Mouse (Mus musculus) T-helper 2 cell (primary cell): ENCODE measurements around the gene Nebl.

Experiments used
- in situ Hi-C: fragments of 300-600 bp; cut with MboI, MseI; formaldehyde crosslinking; loops from one replicate; pipeline ENCODE4 v1.15.1; 2025; ENCODE audit warnings: high pct_unique_total_duplicates

Gene Nebl

DNA sequence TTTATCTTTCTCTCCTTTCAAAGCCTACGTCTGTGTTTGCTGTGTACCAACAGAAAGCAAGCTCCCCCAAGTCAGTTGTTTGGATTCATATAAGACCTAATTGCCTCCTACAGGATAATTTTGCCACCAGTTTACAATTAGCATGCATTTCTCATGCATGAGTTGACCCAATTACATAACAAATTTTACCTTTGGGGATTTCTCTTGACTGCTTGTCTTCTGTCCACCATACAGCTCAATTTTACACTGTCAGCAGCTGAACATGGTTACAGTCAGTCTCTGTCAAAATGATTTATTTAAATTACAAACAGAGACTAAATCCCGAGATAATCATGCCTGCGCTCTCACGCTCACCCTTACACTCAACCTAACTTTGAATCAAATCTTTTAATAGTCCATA lies 206.1 kb downstream of the Nebl start:
- in situ Hi-C loops: no loop called here

DNA sequence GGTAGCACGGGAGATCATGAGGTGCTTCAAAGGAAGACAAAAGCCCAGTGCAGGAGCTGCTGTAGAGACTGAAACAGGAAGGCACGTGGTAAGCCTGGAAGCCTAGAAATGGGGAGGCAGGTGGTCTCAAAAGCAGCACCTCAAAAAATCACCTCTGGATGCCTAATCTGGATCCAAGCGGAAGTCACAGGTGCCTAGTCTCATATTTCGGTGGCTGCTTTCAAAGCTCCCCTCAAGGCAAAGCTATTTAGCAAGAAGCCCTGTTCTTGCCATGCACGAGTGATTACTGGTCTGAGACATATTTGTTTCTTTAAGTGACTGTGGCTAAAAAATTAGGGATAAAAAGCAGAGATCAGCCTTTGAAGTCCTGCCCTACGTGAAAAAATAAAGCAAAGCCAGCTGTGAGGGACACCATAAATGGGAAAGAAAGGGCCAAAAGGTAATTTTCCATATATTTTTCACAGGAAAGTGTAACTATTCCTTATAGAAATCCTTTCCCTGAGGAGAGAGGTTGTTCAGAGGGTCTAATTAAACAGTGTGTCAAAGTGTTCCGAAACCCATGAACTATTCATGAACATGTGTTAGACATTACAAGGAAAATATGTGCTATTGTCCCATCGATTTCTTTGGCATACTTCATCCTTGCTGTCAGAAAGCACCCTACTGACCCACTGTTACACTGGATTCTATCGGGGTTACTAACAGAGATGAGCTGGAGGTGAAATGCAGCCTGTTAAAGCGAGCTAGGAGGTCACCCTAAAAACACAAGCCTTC lies 206.9 kb downstream of the Nebl start:
- in situ Hi-C loops: no loop called here

DNA sequence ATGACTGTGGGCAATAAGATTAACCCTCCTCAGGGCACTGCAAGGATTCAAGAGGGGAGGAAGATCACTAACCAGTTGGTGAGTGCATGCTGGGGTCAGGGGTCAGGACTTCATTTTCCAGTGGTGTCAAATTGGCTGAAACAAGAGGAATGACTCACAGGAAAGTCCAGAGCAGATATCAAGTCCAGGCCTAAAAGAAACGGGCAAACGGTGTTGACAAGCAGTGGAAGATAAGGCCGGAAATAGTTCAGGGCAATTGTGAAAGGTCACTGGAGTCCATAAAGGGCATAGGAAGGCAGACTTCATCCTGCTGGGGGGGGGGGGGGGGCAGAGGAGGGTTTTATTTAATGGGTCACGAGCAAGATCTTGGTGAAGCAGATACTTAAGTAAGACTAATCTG lies 207.5 kb downstream of the Nebl start:
- in situ Hi-C loops: no loop called here

DNA sequence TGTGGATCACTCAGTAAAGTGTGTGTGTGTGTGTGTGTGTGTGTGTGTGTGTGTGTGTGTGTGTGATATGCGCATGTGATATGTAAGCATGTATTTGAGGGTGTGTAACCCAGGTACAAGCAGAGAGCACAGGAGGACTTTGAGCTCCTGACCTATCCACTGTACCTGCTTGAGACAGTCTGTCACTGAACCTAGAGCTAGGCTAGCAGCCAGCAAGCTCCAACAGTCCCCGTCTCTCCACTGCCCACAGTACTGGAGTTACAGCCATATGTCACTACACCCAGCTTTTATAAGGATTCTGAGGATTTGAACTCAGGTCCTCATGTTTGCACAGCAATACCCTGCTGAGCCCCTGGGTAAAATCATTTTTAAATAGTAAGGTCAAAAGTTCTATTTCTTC lies 215.6 kb downstream of the Nebl start:
- in situ Hi-C loops: no loop called here

DNA sequence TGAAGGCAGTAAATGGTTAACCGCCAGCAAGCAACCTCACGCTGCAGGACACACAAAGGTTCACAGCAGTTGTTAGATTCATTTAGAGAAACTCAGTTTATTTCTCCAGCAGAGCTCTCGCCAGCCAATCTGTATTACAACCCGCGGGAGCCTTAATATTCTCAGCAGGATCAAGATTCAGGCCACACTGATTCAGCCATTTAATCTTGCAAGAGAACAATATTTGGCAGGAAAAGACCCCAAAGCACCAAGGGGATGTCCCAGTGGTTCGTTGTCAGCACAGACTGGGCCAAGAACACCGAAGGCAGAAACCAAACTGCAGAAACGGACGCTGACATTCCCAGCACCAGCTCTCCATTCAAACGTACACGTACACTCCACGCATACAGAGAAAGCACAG lies 216.5 kb downstream of the Nebl start:
- in situ Hi-C loops: no loop called here

DNA sequence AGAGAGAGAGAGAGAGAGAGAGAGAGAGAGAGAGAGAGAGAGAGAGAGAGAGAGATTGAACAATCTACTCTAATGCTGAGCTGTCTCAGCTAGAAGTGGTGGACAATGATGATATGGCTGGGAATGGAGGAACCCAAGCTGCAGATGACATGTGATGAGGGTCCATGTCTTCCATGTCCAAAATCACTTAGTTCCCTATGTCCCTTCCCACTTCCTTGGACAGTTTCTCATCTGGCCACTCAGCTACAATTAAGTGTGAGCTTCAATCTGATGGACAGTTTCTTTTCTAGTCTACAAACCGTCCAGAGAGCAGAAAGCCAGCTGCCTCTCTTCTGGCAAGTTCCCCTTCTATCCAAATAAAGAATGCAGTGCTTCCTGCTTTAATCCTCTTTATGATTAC lies 221.3 kb downstream of the Nebl start:
- in situ Hi-C loops: no loop called here

DNA sequence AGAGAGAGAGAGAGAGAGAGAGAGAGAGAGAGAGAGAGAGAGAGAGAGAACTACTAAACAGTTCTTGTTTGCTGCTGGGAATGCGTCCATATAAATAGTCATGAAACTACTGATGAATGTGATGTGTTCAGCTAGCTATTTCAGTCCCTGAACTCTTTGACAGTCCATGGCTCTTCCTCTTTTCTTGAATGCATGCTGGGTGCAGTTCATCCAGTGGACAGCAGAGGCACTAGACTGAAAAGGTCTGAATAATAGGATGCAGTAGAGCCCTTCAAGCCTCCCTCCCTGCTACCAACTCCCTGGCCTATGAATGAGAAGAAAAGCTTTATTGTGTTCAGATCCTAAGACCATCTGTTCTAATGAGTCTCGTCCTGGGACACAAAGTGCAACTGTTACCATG lies 223.9 kb downstream of the Nebl start:
- in situ Hi-C loops: no loop called here

DNA sequence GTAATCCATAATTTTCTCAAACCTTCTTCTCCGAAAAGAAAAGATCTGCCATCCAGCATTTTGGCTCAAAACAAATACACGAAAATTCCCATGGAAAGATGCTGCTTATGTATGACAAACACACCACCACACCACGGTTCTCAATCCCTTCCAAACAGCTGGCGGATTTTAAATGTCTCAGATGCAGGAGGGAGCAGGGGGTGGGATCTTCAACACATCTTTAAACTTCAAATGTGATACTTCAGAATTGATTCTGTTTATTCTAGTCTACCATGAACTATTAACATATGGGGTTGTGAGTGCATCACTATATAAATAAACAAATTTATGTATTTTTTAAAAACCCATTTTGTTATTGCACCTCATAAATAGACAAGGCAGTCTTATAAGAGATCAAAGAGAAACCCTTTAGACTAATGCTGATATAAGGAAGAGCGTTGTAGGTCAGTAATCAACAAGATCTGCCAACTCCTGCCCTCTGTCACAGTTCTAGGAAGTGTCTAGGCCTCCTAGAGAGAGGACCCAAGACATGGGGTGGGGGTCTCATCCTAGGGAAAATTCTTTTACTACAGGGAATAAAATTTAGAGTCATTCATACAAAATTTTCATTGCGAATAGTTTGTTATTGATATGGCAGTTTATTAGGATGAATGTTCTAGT lies 227.0 kb downstream of the Nebl start:
- in situ Hi-C loops: no loop called here

DNA sequence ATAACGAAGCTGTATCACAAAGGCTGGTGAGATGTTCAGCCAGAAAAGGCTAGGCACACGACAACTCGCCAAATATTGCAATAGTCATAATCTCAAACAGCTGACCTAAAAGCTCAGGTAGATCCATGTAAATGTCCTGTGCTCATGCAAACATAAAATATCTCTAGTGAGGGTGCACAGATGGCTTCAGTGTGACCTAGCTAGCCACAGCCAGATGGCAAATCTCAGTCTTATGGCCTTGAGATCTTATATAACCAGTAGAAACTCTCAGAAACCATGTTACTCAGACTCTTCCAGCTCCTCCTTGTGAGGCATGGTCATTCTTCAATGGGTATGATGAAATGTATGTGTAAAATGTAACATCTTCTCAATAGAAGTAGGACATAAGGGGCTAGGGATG lies 230.2 kb downstream of the Nebl start:
- in situ Hi-C loops: no loop called here

DNA sequence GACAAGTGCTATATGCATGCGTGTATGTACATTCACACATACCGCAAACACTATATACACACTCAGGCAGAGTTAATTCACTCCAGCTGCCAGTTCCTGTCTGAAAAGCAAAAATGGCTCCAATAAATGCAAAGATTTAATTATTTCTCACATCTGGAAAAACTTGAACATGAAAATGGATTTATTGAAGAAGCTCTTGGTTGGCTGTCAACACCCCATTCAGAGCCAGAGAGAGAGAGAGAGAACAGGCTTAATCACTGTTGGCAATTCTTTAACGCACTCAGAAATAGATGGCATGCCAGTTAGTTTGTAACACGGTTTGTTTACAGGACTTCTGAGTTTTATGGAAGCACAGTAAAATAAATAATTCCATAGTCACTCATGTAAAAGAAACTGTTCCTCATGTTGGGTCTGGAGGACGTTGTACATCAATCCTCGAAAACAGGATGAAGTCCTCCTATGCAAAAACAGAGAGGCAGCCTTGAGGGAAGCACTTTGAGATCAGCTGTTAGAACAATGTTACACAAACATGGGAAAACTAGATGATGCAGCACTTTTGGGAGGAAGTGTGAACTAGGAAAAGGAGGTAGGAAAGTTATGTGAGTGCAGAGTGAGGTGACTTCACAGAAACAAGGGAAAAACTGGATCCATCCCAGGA lies 265.6 kb downstream of the Nebl start:
- in situ Hi-C loops: no loop called here

DNA sequence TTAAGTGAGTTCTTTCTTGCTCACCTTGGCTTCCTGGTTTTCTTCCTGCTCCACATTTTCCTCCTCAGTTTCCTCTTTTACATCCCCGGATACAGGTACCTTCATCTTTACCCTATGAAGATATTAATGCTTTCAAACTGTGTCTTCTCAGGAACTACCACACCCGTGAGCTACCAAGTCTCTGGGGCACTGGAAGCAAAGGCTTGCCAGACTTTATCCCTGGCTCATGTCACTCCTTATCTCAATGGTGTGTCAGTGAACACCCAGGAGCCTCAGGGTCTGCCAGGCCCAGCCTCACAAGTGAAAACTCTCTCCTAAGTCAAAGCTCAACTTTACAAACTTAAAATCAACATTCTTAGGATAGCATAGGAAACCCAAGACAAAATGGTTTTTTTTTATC lies 270.8 kb downstream of the Nebl start:
- in situ Hi-C loops: no loop called here

DNA sequence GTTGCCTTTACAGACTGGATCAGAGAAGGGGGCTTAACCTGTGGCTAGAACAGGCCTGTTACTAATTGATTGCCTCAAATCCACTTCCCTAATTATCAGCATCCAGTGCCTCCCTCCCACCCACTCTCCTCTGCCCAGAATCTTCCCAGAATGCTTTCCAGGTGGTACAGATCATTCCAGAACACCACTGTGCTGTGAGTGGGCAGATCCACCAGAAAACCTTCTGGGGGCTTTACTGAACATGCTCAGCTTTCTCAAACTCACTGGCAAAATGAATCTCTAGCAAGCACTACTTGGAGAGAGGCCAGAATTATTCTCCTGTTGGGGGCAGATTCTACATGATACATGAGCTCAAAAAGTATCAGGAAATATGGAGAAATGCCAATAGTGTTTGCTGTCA lies 277.6 kb downstream of the Nebl start:
- in situ Hi-C loops: no loop called here

DNA sequence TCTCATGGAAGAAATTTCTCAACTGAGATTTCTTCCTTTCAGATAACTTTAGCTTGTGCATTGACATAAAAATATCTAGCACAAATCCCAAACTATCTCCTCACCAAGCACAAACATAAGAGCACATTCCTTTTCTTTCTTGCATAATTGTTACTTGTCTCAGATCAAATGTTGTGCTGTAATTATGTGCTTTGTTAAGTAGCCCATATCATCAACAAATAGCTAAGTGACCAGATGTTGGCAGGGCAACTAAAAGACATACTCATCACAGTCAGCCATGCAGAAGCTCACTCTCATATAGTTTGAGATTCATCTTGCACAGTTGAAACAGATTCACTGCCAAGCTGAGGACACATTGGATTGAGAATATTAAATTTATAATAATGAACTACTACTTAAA lies 282.9 kb downstream of the Nebl start:
- in situ Hi-C loops: no loop called here

DNA sequence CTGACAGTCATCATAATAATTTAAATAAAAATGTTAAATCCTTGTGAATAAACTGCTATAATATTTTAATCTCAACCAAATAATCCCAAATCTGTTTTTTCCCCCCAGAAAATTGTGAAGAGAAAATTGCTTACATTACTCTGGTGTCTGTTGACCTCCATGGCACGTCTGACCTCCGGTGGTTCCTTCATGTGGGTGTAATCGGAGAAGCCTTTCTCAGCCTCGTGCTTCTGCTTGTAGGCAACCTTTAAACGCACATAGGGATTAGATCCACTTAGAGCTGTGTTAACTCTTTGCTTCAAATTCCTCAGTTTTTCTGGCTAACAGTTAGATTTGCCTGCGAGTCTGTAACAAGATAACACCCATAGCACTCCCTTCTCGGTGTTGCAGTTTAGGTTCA lies 287.7 kb downstream of the Nebl start:
- in situ Hi-C loops: no loop called here

DNA sequence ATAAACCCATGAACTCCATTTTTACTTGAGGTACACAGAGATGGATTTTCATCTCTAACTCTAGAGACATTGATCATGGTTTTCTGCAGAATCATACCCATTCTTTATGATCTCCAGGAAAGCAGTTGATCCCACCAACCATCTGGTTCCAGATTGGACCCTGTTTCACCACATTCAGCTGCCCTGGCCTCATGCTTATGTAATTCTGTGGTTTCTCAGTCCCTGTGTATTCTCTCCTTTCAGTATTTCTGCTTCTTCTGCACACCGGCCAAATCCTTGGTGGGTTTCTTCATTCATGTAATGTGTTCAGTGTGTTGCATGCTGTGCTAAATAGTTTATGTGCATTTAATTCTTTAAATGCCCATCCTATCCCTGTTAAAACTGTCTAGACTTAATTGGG lies 292.9 kb downstream of the Nebl start:
- in situ Hi-C loops: no loop called here

DNA sequence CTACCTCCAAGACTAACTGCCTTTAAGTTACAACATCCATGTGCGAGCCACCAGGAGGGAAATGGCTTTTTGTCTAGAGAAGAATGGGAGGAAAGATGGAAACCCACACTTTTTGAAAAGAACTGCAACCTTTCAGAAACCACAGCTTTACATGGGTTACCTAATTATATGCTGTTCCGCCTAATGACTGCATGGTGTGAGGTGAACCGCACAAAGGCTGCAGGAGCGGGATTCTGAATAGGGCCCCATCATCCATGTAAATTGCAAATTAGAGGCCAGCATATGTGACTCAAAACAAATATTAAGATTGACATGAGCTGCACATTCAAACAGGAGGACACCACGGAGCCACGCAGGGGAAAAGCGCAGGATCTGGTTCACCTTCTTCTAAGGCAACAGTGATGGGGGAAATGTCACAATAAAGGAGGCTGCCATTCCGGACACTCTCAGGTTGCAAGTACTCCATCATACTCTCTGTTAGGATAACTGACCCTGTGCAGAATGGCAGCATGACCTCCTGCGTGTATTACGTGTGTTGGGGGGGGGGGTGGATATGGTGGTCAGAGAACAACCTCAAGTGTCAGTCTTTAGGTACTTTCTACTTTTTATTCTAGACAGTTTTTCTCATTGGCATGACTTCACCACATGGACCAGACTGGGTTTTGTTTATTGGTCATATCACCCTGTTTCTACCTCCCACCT lies 294.4 kb downstream of the Nebl start:
- in situ Hi-C loops: no loop called here

DNA sequence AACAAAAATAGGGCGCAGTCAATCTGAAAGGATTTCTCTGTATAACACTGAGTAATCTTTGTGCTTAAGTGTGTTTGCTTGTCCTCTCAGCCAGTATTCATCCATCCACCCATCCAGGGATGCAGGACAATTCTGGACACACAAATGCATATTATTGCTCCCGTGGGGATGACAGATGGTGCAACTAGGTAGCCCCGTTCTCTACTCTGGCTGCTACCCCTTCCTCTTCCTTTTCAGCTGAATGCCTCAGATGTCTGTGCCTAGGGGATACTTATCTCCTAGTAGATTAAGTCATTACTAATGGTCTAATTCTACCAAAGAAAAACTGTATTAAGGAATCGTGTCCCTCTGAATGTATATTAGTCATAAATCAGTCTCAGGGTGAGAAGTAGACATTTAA lies 296.0 kb downstream of the Nebl start:
- in situ Hi-C loops: no loop called here

DNA sequence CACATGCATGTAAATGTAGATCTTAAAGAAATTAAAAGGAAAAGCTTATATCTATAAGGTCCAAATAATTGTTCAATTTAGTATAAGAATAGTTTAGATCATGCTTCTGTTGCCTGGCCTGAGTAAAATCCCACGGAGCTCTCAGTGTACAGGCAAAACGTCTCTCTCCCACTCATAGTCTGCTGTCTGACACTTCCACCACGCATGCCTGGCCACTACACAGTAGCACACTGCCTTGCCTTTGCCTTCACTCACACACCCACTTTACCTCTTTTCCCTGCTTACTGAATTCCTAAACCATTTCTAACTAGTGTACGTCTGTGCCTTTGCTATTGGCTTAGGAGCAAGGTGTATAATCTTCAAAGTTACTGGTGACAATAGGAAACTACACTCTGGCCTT lies 302.2 kb downstream of the Nebl start:
- in situ Hi-C loops: loop anchor here (10.0 kb wide), 1 partner anchor 576 kb away; no protein-coding TSS in a partner anchor

DNA sequence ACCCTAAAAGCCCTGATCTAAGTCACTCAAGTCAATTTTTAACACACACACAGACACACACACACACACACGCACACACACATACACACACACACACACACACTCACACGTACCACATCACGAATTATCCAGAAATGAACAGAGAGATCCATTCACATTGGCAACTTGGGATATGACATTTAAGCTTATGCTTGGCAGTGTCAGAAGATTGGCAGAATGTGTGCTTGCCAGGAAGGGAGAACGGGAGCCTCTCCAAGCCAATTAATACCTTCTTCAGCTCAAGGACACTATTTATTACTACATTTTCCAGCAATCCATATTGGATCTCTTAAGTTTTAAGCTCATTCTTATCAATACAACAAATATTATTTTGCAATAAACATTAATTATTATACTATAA lies 303.1 kb downstream of the Nebl start:
- in situ Hi-C loops: loop anchor here (10.0 kb wide), 1 partner anchor 577 kb away; no protein-coding TSS in a partner anchor

DNA sequence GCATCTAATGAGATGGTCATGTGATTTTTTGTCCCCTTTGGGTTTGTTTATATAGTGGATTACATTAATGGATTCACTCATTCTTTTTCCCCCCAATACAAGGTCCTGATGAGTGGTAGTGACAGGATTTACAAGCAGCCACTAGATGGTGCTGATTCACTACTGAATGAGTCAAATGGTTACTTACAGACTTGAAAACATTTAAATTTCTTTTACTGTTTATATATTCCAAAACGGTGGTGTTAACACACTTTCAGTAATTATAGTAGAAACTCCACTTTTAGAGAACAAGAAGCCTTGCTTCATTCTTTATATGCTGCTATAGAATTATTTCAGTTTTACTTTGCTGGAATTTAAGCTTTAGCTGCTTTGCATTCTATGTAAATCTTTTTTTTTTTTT lies 308.3 kb downstream of the Nebl start:
- in situ Hi-C loops: loop anchor here (10.0 kb wide), 1 partner anchor 582 kb away; no protein-coding TSS in a partner anchor

DNA sequence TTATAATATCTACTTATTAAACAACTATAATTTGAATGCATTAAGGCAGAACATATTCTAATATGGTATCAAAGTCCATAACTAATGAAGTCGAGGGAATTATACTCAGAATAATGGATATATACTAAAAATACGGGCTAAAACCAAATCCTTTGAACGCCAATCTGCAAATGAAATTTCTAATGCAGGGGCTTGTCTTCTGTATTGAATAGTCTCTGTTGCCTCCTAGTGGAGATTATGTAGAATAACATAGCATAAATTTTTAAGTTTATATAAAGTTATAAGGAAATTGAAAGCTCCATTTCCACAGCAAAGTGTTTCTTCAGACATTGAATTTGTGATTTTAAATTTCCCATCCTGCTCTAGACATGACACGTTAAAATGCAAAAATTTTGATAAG lies 315.9 kb downstream of the Nebl start:
- in situ Hi-C loops: no loop called here

DNA sequence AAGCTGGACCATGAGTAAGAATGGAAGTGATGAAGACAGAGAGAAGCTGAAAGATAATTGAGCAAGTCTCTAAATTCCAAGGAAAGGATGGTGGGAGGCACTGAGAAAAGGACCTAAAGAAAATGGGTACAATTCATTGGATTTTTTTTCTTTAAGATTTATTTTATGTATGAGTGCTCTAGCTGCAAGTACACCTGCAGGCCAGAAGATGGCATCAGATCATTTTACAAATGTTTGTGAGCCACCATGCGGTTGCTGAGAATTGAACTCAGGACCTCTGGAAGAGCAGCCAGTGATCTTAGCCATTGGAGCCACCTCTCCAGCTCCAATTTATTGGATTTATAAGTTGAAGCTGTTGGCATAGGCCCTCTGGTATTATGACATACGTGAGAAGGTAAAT lies 316.9 kb downstream of the Nebl start:
- in situ Hi-C loops: no loop called here
